ENCODE assay signal across 8 mouse cellular contexts in the genomic region with DNA sequence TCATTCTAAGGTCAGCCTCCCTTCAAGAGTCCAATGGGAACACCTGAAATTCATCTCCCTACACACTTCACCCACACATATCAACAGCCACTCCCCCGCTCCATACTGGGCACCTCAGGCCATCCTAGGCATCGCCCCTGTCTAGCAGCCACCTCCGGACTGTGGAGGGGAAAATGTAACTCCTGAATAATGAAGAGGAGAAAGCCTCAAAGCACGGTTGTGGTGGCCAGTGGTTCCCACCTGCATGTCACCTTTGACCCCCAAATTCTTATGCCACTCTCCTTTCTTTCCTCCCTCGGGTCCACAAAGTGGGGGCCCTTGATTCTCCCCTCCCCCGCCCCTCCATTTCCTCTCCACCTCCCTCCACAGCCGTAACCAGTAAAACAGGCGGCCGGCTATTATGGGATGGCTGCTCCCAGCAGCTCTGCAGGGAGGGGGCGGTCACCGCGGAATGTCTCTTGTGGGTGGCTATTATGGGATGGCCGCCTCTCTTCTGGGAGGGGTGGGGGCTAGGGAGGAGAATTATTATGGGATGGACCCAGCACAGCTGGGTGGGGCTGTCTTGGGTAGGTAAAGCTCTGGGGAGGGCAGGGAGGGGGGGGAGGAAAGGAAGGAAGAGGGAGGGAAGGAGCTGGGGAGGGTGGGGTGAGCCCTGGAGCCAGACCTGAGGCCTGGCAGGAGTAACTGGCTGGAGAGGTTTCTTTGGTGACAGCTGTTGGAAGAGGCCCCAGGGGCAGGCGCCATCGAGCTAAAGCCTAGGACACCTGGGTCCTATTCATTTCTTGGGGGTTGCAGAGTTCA. TPM values are rescaled to one million over a fixed set of nuclear protein-coding genes. Genes with fewer than 3 reads are reported as not detected.
A peak's percentile ranks its signal among the peaks of the same experiment; 100 is the strongest.
DNase-seq lines count a peak whose midpoint lies in the region; ATAC-seq and TF ChIP-seq lines count a peak whose summit lies in the region.

No protein-coding gene starts in this region.

- no peak for TF ChIP-seq CTCF in Patski (IDR thresholded peaks at IDR 0.05)

- WGBS in hindbrain, embryonic 10.5 days, result 4% methylated on average over 15 of the region's 15 CpGs
- WGBS in lung, embryonic 15.5 days, result 2% methylated on average over 15 of the region's 15 CpGs

- peak overlapping the region; percentile 63 for H3K4me2 ChIP-seq in lung, embryonic 15.5 days

- CTCF ChIA-PET in Patski (lab: Charles Lee), result interaction anchor here (1.1 kb wide), 1 partner anchor 43 kb away, joined by 4 read pairs; no protein-coding TSS in a partner anchor

- peak overlapping the region; percentile 48 for H3K4me3 ChIP-seq in hindbrain, embryonic 10.5 days
- H3K4me3 ChIP-seq in lung, embryonic 15.5 days, result peak overlapping the region; percentile 27

- ATAC-seq in Patski, result peak; percentile 25
- peak; percentile 76 for ATAC-seq in lung, embryonic 15.5 days (ENCODE audit: borderline replicate concordance, extremely low read depth, low FRiP score, low TSS enrichment)

- peak overlapping the region; percentile 95 for H3K27ac ChIP-seq in hindbrain, embryonic 10.5 days
- H3K27ac ChIP-seq in lung, embryonic 15.5 days, result peak overlapping the region; percentile 97

- H3K9me3 ChIP-seq in hindbrain, embryonic 10.5 days, result no peaks in the 10 kb centered on the region
- H3K9me3 ChIP-seq in lung, embryonic 15.5 days, result no peaks in the 10 kb centered on the region

- peaks cover 34% of the 10 kb centered on the region for H3K4me1 ChIP-seq in hindbrain, embryonic 10.5 days (replicated peaks)
- H3K4me1 ChIP-seq in lung, embryonic 15.5 days, result peaks cover 36% of the 10 kb centered on the region

- POLR2A ChIA-PET in Patski (lab: Charles Lee), result no interaction called here

- H3K9ac ChIP-seq in lung, embryonic 15.5 days, result peak overlapping the region; percentile 42

- no peak for DNase-seq in Patski (ENCODE audit: low read depth, low spot score)
- peak; percentile 82 to 87 for DNase-seq in cerebellum, postnatal 14 days
- DNase-seq in frontal cortex, postnatal 10 days (ENCODE audit: low spot score in 2 of 2), result peak; percentile 86 to 92
- peak; percentile 73 for DNase-seq in hindbrain, embryonic 10.5 days (ENCODE audit: low spot score)
- peak; percentile 80 to 86 for DNase-seq in layer of hippocampus, postnatal 10 days (ENCODE audit: low spot score in 2 of 2)
- peak; percentile 82 for DNase-seq in ovary, postnatal 36 days (ENCODE audit: low spot score)
- DNase-seq in urinary bladder, postnatal 10 days (ENCODE audit: low spot score), result peak; percentile 41

- in situ Hi-C loops in Patski (cut with MboI; ENCODE audit: low pct_unique_long_range_greater_than_20kb), result loop anchor here (10.0 kb wide), 1 partner anchor 185 kb away; no protein-coding TSS in a partner anchor

- no peaks in the 10 kb centered on the region for H3K36me3 ChIP-seq in hindbrain, embryonic 10.5 days
- no peaks in the 10 kb centered on the region for H3K36me3 ChIP-seq in lung, embryonic 15.5 days

- H3K27me3 ChIP-seq in Patski, result no peaks in the 10 kb centered on the region
- no peaks in the 10 kb centered on the region for H3K27me3 ChIP-seq in hindbrain, embryonic 10.5 days (ENCODE audit: insufficient read depth, poor library complexity, severe bottlenecking)
- no peaks in the 10 kb centered on the region for H3K27me3 ChIP-seq in lung, embryonic 15.5 days

RNA-seq across cellular contexts. Expression of gene Chd4, which starts 6.1 kb away (rescaled TPM):
- polyA plus RNA-seq in Patski (2021), result 198 TPM
- 95.7 and 97.6 TPM in 2 replicates for polyA plus RNA-seq in hindbrain, embryonic 10.5 days (2016; fragmentation: Nextera tagmentation; extraction: Ambion mirVana)
- 100 to 1,000 TPM; 176 to 195 TPM for total RNA-seq in layer of hippocampus, postnatal 10 days (2021)
- polyA plus RNA-seq in lung, embryonic 15.5 days (2015; fragmentation: Nextera tagmentation; extraction: Ambion mirVana), result 68.5 and 69.3 TPM in 2 replicates

RNA-seq across cellular contexts. Expression of gene Lpar5, which starts 22.0 kb away (rescaled TPM):
- not detected for polyA plus RNA-seq in Patski (2021)
- polyA plus RNA-seq in hindbrain, embryonic 10.5 days (2016; fragmentation: Nextera tagmentation; extraction: Ambion mirVana), result 0.10 TPM in 1 of 2 replicates, not detected in the other
- 1 to 10 TPM; 1.1 to 1.4 TPM for total RNA-seq in layer of hippocampus, postnatal 10 days (2021)
- 0.38 and 0.69 TPM in 2 replicates for polyA plus RNA-seq in lung, embryonic 15.5 days (2015; fragmentation: Nextera tagmentation; extraction: Ambion mirVana)

RNA-seq across cellular contexts. Expression of gene Acrbp, which starts 40.2 kb away (rescaled TPM):
- 9.7 TPM for polyA plus RNA-seq in Patski (2021)
- polyA plus RNA-seq in hindbrain, embryonic 10.5 days (2016; fragmentation: Nextera tagmentation; extraction: Ambion mirVana), result 13.1 and 15.5 TPM in 2 replicates
- total RNA-seq in layer of hippocampus, postnatal 10 days (2021), result 1 to 10 TPM; 7.0 to 9.2 TPM
- polyA plus RNA-seq in lung, embryonic 15.5 days (2015; fragmentation: Nextera tagmentation; extraction: Ambion mirVana), result 10.8 and 12.9 TPM in 2 replicates

RNA-seq across cellular contexts. Expression of gene Nop2, which starts 42.0 kb away (rescaled TPM):
- polyA plus RNA-seq in Patski (2021), result 65.0 TPM
- polyA plus RNA-seq in hindbrain, embryonic 10.5 days (2016; fragmentation: Nextera tagmentation; extraction: Ambion mirVana), result 67.6 and 83.8 TPM in 2 replicates
- 10 to 100 TPM; 35.9 to 36.1 TPM for total RNA-seq in layer of hippocampus, postnatal 10 days (2021)
- polyA plus RNA-seq in lung, embryonic 15.5 days (2015; fragmentation: Nextera tagmentation; extraction: Ambion mirVana), result 56.5 and 58.8 TPM in 2 replicates

RNA-seq across cellular contexts. Expression of gene Ing4, which starts 50.2 kb away (rescaled TPM):
- polyA plus RNA-seq in Patski (2021), result 77.6 TPM
- polyA plus RNA-seq in hindbrain, embryonic 10.5 days (2016; fragmentation: Nextera tagmentation; extraction: Ambion mirVana), result 125 and 153 TPM in 2 replicates
- 10 to 100 TPM; 57.4 to 62.4 TPM for total RNA-seq in layer of hippocampus, postnatal 10 days (2021)
- polyA plus RNA-seq in lung, embryonic 15.5 days (2015; fragmentation: Nextera tagmentation; extraction: Ambion mirVana), result 138 and 149 TPM in 2 replicates
